Mouse (Mus musculus): ENCODE measurements at regions not wholly inside any gene's neighbourhood (a gene's known extent, or its start where the extent isn't known, plus 50 kb on each side); places are given as distances from the start of the nearest gene placed in this dataset.
"Not testable (repeated sequence)": the region's sequence is repeated elsewhere in the genome, so short reads cannot be mapped to it uniquely, and the experiment has no call there.

DNA sequence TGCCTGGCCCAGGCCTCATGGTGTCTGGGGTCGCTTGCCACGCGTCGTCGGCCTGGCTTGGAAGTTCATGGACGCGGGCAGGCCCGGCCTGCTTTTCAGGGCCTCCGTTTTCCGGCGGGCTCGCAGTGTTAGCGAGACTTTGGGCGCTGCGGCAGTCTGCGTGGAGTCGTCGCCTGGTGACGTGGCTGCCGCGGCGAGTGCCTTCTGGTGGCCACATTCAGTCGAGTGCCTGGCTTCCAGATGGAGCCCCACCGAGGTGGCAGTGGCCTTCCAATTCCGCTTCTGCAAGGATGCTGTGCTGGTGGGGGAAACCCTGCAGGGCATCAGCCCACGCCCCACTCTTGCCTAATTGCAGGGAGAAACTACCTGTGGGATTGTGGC is 77.1 kb downstream of the Gm31371 start:
- TF ChIP-seq CTCF (IDR thresholded peaks at IDR 0.05): 0 out of 2 replicates have a peak, but pooled peaks have one; percentile 9
- TF ChIP-seq EP300 (IDR thresholded peaks at IDR 0.05): not testable (repeated sequence)

All from lung, postnatal 0 days (tissue).